Mouse (Mus musculus): ENCODE results near the gene Tnfsfm13. TPM values are rescaled to one million over a fixed set of nuclear protein-coding genes. Genes with fewer than 3 reads are reported as not detected.
A peak's percentile ranks its signal among the peaks of the same experiment; 100 is the strongest.

Gene Tnfsfm13
- total RNA-seq, 2 experiments from 2014 or later: 1.6 to 2.2 TPM

GRCm38 (mm10) chr11:69683576-69683975, 12.3 kb downstream of the Tnfsfm13 start:
- TF ChIP-seq CTCF (conservative IDR thresholded peaks at IDR 0.05): no peak
- DNase-seq (ENCODE audit: low spot score in 2 of 2): no peak
- Histone ChIP-seq H3K4me3 (no peak overlapping the region), H3K27ac (peak overlapping the region; percentile 95)

DNA sequence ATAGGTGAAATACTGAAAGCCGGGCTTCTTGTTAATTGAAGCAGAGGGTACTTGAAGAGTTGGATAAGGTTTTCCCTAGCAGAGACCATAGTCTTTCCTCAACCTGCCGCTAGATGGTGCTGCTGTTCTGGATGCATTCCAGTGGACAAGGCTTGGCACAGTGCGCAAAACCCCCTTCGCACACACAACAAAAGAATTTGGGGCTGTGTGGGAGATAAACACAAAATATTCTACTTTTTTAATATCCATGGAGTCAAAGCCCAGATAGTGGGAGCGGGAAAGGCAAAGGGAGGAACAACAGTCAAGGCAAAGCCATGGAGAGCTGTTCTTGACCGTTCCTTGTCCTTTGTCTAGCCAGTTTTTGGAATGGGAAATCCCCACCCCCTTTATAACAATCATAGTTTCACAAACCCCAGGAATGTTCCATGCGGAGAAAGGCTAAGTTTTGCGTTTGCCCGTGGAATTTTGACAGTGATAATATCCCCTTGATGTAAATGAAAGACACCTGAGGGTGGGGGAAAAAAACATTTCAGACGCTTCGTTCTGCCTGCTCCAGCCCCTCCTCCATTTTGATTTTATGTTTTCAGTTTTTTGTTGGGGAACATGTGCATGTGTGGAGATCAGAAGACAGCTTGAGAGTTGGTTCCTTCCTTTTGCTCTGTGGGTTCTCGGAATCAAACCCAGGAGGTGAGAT, 12.9 kb downstream of the Tnfsfm13 start:
- Histone ChIP-seq H3K27ac (peak overlapping the region; percentile 95), H3K4me3 (peak overlapping the region; percentile 44)
- TF ChIP-seq CTCF (conservative IDR thresholded peaks at IDR 0.05): peak; percentile 94
- peak; percentile 87 to 92 for DNase-seq (ENCODE audit: low spot score in 2 of 2)

DNA sequence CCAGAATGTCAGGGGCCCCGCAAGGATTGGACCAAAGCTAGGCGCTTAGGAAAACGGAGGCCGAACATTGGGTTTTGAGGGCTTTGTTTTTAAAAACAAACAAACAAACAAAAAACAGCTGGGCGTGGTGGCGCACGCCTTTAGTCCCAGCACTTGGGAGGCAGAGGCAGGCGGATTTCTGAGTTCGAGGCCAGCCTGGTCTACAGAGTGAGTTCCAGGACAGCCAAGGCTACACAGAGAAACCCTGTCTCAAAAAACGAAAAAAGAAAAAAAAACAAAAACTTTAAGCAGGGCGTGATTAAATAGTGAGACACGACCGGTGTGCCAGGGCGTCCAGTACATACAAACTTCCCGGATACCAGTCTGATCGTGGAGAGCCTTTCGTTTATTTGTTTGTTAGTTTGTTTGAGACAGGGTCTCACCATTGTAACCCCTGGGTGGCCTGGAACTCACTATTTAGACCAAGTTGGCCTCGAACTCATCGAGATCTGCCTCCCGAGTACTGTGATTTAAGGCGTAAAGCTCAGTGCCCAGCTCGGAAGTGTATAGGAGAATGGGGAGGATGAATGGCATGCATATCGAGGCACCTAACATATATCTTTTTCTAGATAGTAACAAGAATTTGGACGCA, 13.6 kb downstream of the Tnfsfm13 start:
- DNase-seq (ENCODE audit: low spot score in 2 of 2): no peak
- peak overlapping the region; percentile 82 for H3K4me3 ChIP-seq
- peak overlapping the region; percentile 95 for H3K27ac ChIP-seq
- TF ChIP-seq CTCF (conservative IDR thresholded peaks at IDR 0.05): no peak

GRCm38 (mm10) chr11:69681314-69682208, 14.3 kb downstream of the Tnfsfm13 start, which contains the start of gene Senp3:
Senp3 (minus strand) TSS chr11:69682084.
- peak; percentile 97 to 98 for DNase-seq (ENCODE audit: low spot score in 2 of 2)
- Histone ChIP-seq H3K4me3 (peak within 1 kb of the TSS; percentile 82), H3K27ac (peak within 1 kb of the TSS; percentile 95)
- TF ChIP-seq CTCF (conservative IDR thresholded peaks at IDR 0.05): no peak

DNA sequence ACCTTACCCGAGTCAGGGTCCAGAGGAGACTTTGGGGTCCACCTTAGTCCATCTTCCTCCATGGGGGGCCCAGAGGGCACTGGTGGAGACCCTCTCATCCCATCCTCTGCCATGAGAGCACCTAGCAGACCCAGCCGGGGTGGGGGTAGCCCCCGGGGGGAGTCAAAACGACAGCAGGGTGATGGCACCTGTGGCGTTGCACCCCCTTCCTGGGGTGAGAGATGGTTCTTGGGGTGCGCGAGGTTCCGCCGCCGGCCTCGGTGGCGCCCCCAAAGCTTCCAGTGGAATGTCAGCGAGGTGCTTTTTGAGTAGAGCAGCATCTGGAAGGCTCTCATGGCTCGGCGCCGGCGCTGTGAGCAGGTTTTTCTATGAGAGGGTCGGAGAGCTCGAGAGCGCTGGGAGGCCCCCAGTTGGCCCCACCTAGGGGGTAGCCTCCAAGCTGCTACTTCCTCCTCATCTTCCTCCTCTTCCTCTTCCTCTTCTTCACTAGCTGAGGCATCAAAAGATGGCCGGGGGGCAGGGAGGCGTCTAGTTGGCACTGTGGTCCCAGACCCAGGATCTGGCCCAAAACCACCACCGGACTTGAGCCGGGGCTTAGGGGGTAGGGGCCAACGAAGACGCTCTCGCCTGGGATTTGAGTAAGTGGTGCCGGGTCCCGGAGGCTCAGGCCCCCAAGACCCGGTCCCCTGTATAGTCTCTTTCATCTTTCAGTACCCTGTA, 15.6 kb downstream of the Tnfsfm13 start:
- no peak overlapping the region for H3K27ac ChIP-seq
- peak overlapping the region; percentile 82; the same call in 1 of the 2 replicates for H3K4me3 ChIP-seq
- no peak for DNase-seq (ENCODE audit: low spot score in 2 of 2)
- TF ChIP-seq CTCF (conservative IDR thresholded peaks at IDR 0.05): no peak

GRCm38 (mm10) chr11:69679144-69679543, 16.8 kb downstream of the Tnfsfm13 start:
- DNase-seq (ENCODE audit: low spot score in 2 of 2): no peak
- TF ChIP-seq CTCF (conservative IDR thresholded peaks at IDR 0.05): no peak
- no peak overlapping the region for H3K27ac ChIP-seq
- no peak overlapping the region for H3K4me3 ChIP-seq

DNA sequence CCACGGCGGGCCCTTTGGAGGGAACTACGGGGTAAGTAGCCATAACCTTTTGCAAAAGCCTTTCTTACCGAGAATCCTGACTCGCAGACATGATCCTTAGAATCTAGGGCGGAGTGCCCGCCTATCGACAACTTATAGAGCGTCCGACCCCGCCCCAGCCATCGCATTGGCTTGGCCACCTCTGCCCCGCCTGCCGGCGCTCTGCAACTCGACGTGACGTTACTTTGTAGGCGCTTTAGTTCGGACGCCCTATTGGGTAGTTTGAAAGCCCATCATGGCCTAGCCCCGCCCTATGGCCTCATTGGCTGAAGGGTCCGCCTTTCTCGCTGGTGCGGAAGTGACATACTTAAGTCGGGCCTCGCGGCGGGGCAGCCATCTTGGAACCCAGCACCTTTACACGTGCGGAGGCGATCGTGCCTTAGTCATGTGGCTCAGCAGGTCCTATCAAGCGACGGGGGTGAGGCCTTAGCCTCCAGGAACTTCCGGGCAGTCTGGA, 23.6 kb downstream of the Tnfsfm13 start, which contains the start of gene Eif4a1:
Gene Eif4a1, minus strand, starts transcription at position 213 of the 496 bp plus-strand sequence.
- peak; percentile 100 for DNase-seq (ENCODE audit: low spot score in 2 of 2)
- Histone ChIP-seq H3K27ac (peak within 1 kb of the TSS; percentile 100), H3K4me3 (peak within 1 kb of the TSS; percentile 94)
- peak; percentile 33 for TF ChIP-seq CTCF (conservative IDR thresholded peaks at IDR 0.05)

- peak; percentile 28; the same call in 1 of the 2 replicates for TF ChIP-seq CTCF (conservative IDR thresholded peaks at IDR 0.05)
- Histone ChIP-seq H3K27ac (peak overlapping the region; percentile 100), H3K4me3 (peak overlapping the region; percentile 94)
- DNase-seq (ENCODE audit: low spot score in 2 of 2): no peak
Observed at GRCm38 (mm10) chr11:69671726-69672124, 24.2 kb downstream of the Tnfsfm13 start.

- Histone ChIP-seq H3K4me3 (peak overlapping the region; percentile 94), H3K27ac (peak overlapping the region; percentile 100)
- TF ChIP-seq CTCF (conservative IDR thresholded peaks at IDR 0.05): no peak
- DNase-seq (ENCODE audit: low spot score in 2 of 2): peak; percentile 94 to 96
Observed at GRCm38 (mm10) chr11:69670786-69671725, 24.8 kb downstream of the Tnfsfm13 start.

GRCm38 (mm10) chr11:69666665-69667005, 29.3 kb downstream of the Tnfsfm13 start:
- DNase-seq (ENCODE audit: low spot score in 2 of 2): no peak
- Histone ChIP-seq H3K27ac (no peak overlapping the region), H3K4me3 (no peak overlapping the region)
- TF ChIP-seq CTCF (conservative IDR thresholded peaks at IDR 0.05): no peak

All from layer of hippocampus, adult 2 months (tissue).